Mouse (Mus musculus): ENCODE data around the gene Nup160. TPM values are rescaled to one million over a fixed set of nuclear protein-coding genes. Genes with fewer than 3 reads are reported as not detected.

Gene Nup160
- total RNA-seq, 1 experiment from 2014 or later = 49.2 TPM

Other genes starting within 250 kb of the Nup160 start
- gene Ptprj, start 96.6 kb upstream of the Nup160 start, total RNA-seq (2017) = 93.1 and 93.8 TPM in 2 replicates
- gene Fnbp4, start 68.2 kb downstream of the Nup160 start, total RNA-seq (2017) = 309 and 373 TPM in 2 replicates
- not detected in 2 replicates for gene Agbl2, start 105.5 kb downstream of the Nup160 start, total RNA-seq (2017)
- 91.6 and 92.8 TPM in 2 replicates for gene Mtch2, start 169.9 kb downstream of the Nup160 start, total RNA-seq (2017)
- not detected in 2 replicates for gene C1qtnf4, start 208.6 kb downstream of the Nup160 start, total RNA-seq (2017)
- gene Kbtbd4, start 227.5 kb downstream of the Nup160 start, total RNA-seq (2017) = 16.3 and 16.5 TPM in 2 replicates
- 66.7 and 76.9 TPM in 2 replicates for gene Ndufs3, start 227.6 kb downstream of the Nup160 start, total RNA-seq (2017)

Data from neutrophil, adult 5-6 weeks (primary cell).